Mouse (Mus musculus) MEL (cell line): ENCODE data around the gene Cmss1. TPM values are rescaled to one million over a fixed set of nuclear protein-coding genes. Genes with fewer than 3 reads are reported as not detected.

Experiments
- DNase-seq: peaks from one replicate; pipeline ENCODE4 v3.0.0; 2011; ENCODE audit warnings: low read depth, low spot score
- H3K27ac ChIP-seq: 2 replicates; pipeline ENCODE4 v1.5.1; 2012; ENCODE audit warnings: low read depth, mild to moderate bottlenecking, control low read depth, low read length, moderate library complexity; ENCODE audit not compliant: control insufficient read depth
- H3K27me3 ChIP-seq, 2 experiments: fragments of 150-350 bp in 1 of 2; sonication (generic) in 1 of 2; 2 replicates each; pipeline ENCODE4 v1.6.1; 2012; ENCODE audit warnings: low read length in 2 of 2, mild to moderate bottlenecking in 2 of 2, improper control_type of control experiment in 1 of 2, moderate library complexity in 1 of 2; ENCODE audit not compliant: insufficient read depth in 2 of 2, control insufficient read depth in 1 of 2
- H3K36me3 ChIP-seq, 2 experiments: 2 replicates each; pipeline ENCODE4 v1.6.1; 2012 to 2014; ENCODE audit warnings: low read length in 2 of 2, improper control_type of control experiment in 1 of 2, inconsistent platforms in 1 of 2, mild to moderate bottlenecking in 1 of 2; ENCODE audit not compliant: insufficient read depth in 2 of 2, control insufficient read depth in 1 of 2
- H3K4me1 ChIP-seq, 2 experiments: fragments of 150-350 bp in 1 of 2; sonication (generic) in 1 of 2; 2 replicates each; pipeline ENCODE4 v1.6.1; 2012; ENCODE audit warnings: low read length in 2 of 2, improper control_type of control experiment in 1 of 2, mild to moderate bottlenecking in 1 of 2; ENCODE audit not compliant: insufficient read depth in 2 of 2, control insufficient read depth in 1 of 2
- H3K4me3 ChIP-seq, 2 experiments: fragments of 150-350 bp in 1 of 2; sonication (generic) in 1 of 2; 2 replicates each; pipeline ENCODE4 v1.5.1; 2012; ENCODE audit warnings: low read depth in 2 of 2, low read length in 2 of 2, mild to moderate bottlenecking in 2 of 2, moderate library complexity in 2 of 2, control low read depth in 1 of 2, improper control_type of control experiment in 1 of 2; ENCODE audit not compliant: control insufficient read depth in 1 of 2, insufficient read depth in 1 of 2
- H3K79me2 ChIP-seq: 2 replicates; pipeline ENCODE4 v1.6.1; 2012; ENCODE audit warnings: mild to moderate bottlenecking, low read length, moderate library complexity; ENCODE audit not compliant: control insufficient read depth, poor library complexity, insufficient read depth
- H3K9ac ChIP-seq: 2 replicates; pipeline ENCODE4 v1.6.1; 2012; ENCODE audit warnings: low read depth, mild to moderate bottlenecking, control low read depth, low read length, moderate library complexity; ENCODE audit not compliant: control insufficient read depth, poor library complexity, severe bottlenecking
- H3K9me3 ChIP-seq: fragments of 150-350 bp; sonication (generic); replicated peaks from 2 replicates; pipeline ENCODE4 v1.6.1; 2012; ENCODE audit warnings: mild to moderate bottlenecking, low read length, improper control_type of control experiment, moderate library complexity; ENCODE audit not compliant: insufficient read depth
- BHLHE40 ChIP-seq: IDR thresholded peaks from 2 replicates; pipeline ENCODE4 v1.6.1; 2012; ENCODE audit warnings: low read depth, mild to moderate bottlenecking, inconsistent platforms, low read length, improper control_type of control experiment, borderline replicate concordance
- CHD1 ChIP-seq: IDR thresholded peaks from 2 replicates; pipeline ENCODE4 v1.6.1; 2012; ENCODE audit warnings: low read depth, mild to moderate bottlenecking, inconsistent platforms, low read length, improper control_type of control experiment
- CHD2 ChIP-seq: IDR thresholded peaks from 2 replicates; pipeline ENCODE4 v1.6.1; 2011; ENCODE audit warnings: low read length, improper control_type of control experiment
- CTCF ChIP-seq, 3 experiments: IDR thresholded peaks in 2 of 3; conservative IDR thresholded peaks in 1 of 3; 2 replicates each; pipeline ENCODE4 v1.5.1; 2011 to 2012; ENCODE audit warnings: low read length in 3 of 3, low read depth in 2 of 3, mild to moderate bottlenecking in 2 of 3, improper control_type of control experiment in 1 of 3, inconsistent platforms in 1 of 3, mixed read lengths in 1 of 3, moderate library complexity in 1 of 3; ENCODE audit not compliant: control insufficient read depth in 1 of 3, insufficient read depth in 1 of 3, poor library complexity in 1 of 3, severe bottlenecking in 1 of 3
- ETS1 ChIP-seq: IDR thresholded peaks from 2 replicates; pipeline ENCODE4 v1.6.1; 2012; ENCODE audit warnings: low read depth, mild to moderate bottlenecking, inconsistent platforms, low read length, improper control_type of control experiment, moderate library complexity
- GABPA ChIP-seq: IDR thresholded peaks from 2 replicates; pipeline ENCODE4 v1.6.1; 2012; ENCODE audit warnings: low read depth, mild to moderate bottlenecking, inconsistent platforms, low read length, improper control_type of control experiment, moderate library complexity
- GATA1 ChIP-seq: IDR thresholded peaks from 2 replicates; pipeline ENCODE4 v1.6.1; 2011; ENCODE audit warnings: low read depth, low read length, improper control_type of control experiment
- HCFC1 ChIP-seq: IDR thresholded peaks from 2 replicates; pipeline ENCODE4 v1.6.1; 2012; ENCODE audit warnings: low read depth, mild to moderate bottlenecking, inconsistent platforms, low read length, improper control_type of control experiment, moderate library complexity
- KAT2A ChIP-seq: conservative IDR thresholded peaks from 2 replicates; pipeline ENCODE4 v1.6.1; 2012; ENCODE audit warnings: low read depth, low read length, improper control_type of control experiment, inconsistent platforms
- MAFK ChIP-seq: IDR thresholded peaks from 2 replicates; pipeline ENCODE4 v1.6.1; 2011; ENCODE audit warnings: low read depth, mild to moderate bottlenecking, low read length, improper control_type of control experiment, borderline replicate concordance
- MAX ChIP-seq: IDR thresholded peaks from 2 replicates; pipeline ENCODE4 v1.6.1; 2011; ENCODE audit warnings: low read length, improper control_type of control experiment
- MEF2A ChIP-seq: IDR thresholded peaks from 2 replicates; pipeline ENCODE4 v1.6.1; 2014; ENCODE audit warnings: low read depth, mild to moderate bottlenecking, inconsistent platforms, low read length, improper control_type of control experiment; ENCODE audit not compliant: poor library complexity, insufficient replicate concordance, severe bottlenecking; ENCODE audit errors: extremely low read depth
- MXI1 ChIP-seq: IDR thresholded peaks from 2 replicates; pipeline ENCODE4 v1.6.1; 2011; ENCODE audit warnings: mild to moderate bottlenecking, low read depth, low read length, improper control_type of control experiment
- MYB ChIP-seq: IDR thresholded peaks from 2 replicates; pipeline ENCODE4 v1.6.1; 2011; ENCODE audit warnings: mild to moderate bottlenecking, low read depth, low read length, improper control_type of control experiment
- MYC ChIP-seq: IDR thresholded peaks from 2 replicates; pipeline ENCODE4 v1.6.1; 2011; ENCODE audit warnings: low read depth, mild to moderate bottlenecking, low read length, improper control_type of control experiment, moderate library complexity
- NELFE ChIP-seq: IDR thresholded peaks from 2 replicates; pipeline ENCODE4 v1.6.1; 2011; ENCODE audit warnings: low read depth, low read length, improper control_type of control experiment
- NRF1 ChIP-seq: IDR thresholded peaks from 2 replicates; pipeline ENCODE4 v1.6.1; 2014; ENCODE audit warnings: low read depth, mild to moderate bottlenecking, inconsistent platforms, low read length, improper control_type of control experiment, moderate library complexity; ENCODE audit not compliant: poor library complexity, insufficient read depth, severe bottlenecking
- POLR2A ChIP-seq, 2 experiments: IDR thresholded peaks; 2 replicates each; pipeline ENCODE4 v1.6.1; 2011 to 2012; ENCODE audit warnings: low read length in 2 of 2, mild to moderate bottlenecking in 2 of 2, control low read depth in 1 of 2, improper control_type of control experiment in 1 of 2, low read depth in 1 of 2, moderate library complexity in 1 of 2; ENCODE audit not compliant: control insufficient read depth in 1 of 2, insufficient read depth in 1 of 2, poor library complexity in 1 of 2
- POLR2AphosphoS2 ChIP-seq: IDR thresholded peaks from 2 replicates; pipeline ENCODE4 v1.6.1; 2011; ENCODE audit warnings: low read length, improper control_type of control experiment
- POLR2AphosphoS5 ChIP-seq: IDR thresholded peaks from 2 replicates; pipeline ENCODE4 v1.6.1; 2012; ENCODE audit warnings: low read depth, borderline replicate concordance, mild to moderate bottlenecking, inconsistent platforms, low read length, moderate library complexity, mixed read lengths
- RAD21 ChIP-seq: IDR thresholded peaks from 2 replicates; pipeline ENCODE4 v1.6.1; 2011; ENCODE audit warnings: mild to moderate bottlenecking, low read depth, low read length, improper control_type of control experiment
- SMC3 ChIP-seq: IDR thresholded peaks from 2 replicates; pipeline ENCODE4 v1.6.1; 2011; ENCODE audit warnings: low read depth, low read length, improper control_type of control experiment
- TAL1 ChIP-seq: IDR thresholded peaks from 2 replicates; pipeline ENCODE4 v1.6.1; 2012; ENCODE audit warnings: mild to moderate bottlenecking, inconsistent platforms, low read length, moderate library complexity, mixed read lengths
- TCF12 ChIP-seq: IDR thresholded peaks from 2 replicates; pipeline ENCODE4 v1.6.1; 2014; ENCODE audit warnings: low read depth, mild to moderate bottlenecking, inconsistent platforms, low read length, improper control_type of control experiment, moderate library complexity
- USF1 ChIP-seq: IDR thresholded peaks from 2 replicates; pipeline ENCODE4 v1.6.1; 2014; ENCODE audit warnings: low read depth, mild to moderate bottlenecking, inconsistent platforms, low read length, improper control_type of control experiment, moderate library complexity
- USF2 ChIP-seq, 2 experiments: IDR thresholded peaks; 2 replicates each; pipeline ENCODE4 v1.6.1; 2011 to 2012; ENCODE audit warnings: improper control_type of control experiment in 2 of 2, low read length in 2 of 2, borderline replicate concordance in 1 of 2, inconsistent platforms in 1 of 2, low read depth in 1 of 2, mild to moderate bottlenecking in 1 of 2; ENCODE audit not compliant: insufficient read depth in 1 of 2
- ZC3H11A ChIP-seq: IDR thresholded peaks from 2 replicates; pipeline ENCODE4 v1.6.1; 2012; ENCODE audit warnings: low read depth, mild to moderate bottlenecking, inconsistent platforms, low read length, improper control_type of control experiment
- ZKSCAN1 ChIP-seq: IDR thresholded peaks from 2 replicates; pipeline ENCODE4 v1.6.1; 2012; ENCODE audit warnings: low read depth, mild to moderate bottlenecking, inconsistent platforms, low read length, improper control_type of control experiment, moderate library complexity
- ZMIZ1 ChIP-seq: IDR thresholded peaks from 2 replicates; pipeline ENCODE4 v1.6.1; 2012; ENCODE audit warnings: low read depth, mild to moderate bottlenecking, inconsistent platforms, low read length, improper control_type of control experiment, moderate library complexity
- polyA plus RNA-seq, 2 experiments: library from polyadenylated mRNA; stranded (reverse) in 1 of 2; unstranded in 1 of 2; fragments of >175 nt in 1 of 2; fragments of >200 nt in 1 of 2; gene quantifications; 2 replicates each; pipeline versions ENCODE4 v1.2.1 to v1.2.4; 2012; ENCODE audit warnings: low replicate concordance in 2 of 2, low read depth in 1 of 2; ENCODE audit not compliant: insufficient read length in 2 of 2, insufficient read depth in 1 of 2, missing spikeins in 1 of 2
- total RNA-seq: library from RNA; depleted of rRNA; stranded (reverse); fragments of 300-350 nt; gene quantifications from 2 replicates; pipeline ENCODE4 v1.2.3, GENCODE M21; 2012

Gene Cmss1
- total and polyA plus RNA-seq, 3 experiments = 80.9 to 94.7 TPM; not detected in 1

GRCm38 (mm10) chr16:57473415-57474085 is 133.1 kb downstream of the Cmss1 start:
- H3K27me3 ChIP-seq = no peaks in the 10 kb centered on the region
- no peaks in the 10 kb centered on the region for H3K9me3 ChIP-seq
- peaks cover 0 to 37% of the 10 kb centered on the region in 2 experiments; a peak in 2 of 4 replicates for H3K36me3 ChIP-seq
- peaks cover 3% of the 10 kb centered on the region; the same call in 1 of the 2 replicates for H3K79me2 ChIP-seq
- H3K9ac ChIP-seq = no peak overlapping the region
- no peak overlapping the region for H3K27ac ChIP-seq
- H3K4me1 ChIP-seq = peaks cover 33 to 45% of the 10 kb centered on the region in 2 experiments
- no peak for TF ChIP-seq NELFE
- no peak for TF ChIP-seq MAX
- TF ChIP-seq, all 39 proteins: peak for 0
- no peak overlapping the region for H3K4me3 ChIP-seq
- DNase-seq = no peak

DNA sequence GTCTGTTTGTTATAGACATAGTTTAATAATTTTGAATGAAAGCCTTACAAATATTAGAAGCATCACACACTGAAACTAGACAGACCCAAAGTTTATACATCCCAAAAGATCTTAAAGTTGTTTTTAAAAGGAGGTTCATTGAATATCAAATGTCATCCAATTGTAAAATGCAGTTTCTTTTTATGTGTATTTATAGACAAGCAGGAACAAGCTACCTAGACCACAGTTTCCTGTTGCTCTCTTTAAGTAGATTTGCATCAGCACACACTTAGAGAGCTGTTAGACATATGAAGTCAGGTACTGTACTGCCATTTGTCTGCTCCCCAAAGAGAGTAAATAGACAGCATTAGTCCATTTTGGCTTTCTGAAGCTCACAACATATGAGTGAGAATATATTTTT is 135.6 kb downstream of the Cmss1 start:
- no peaks in the 10 kb centered on the region for H3K9me3 ChIP-seq
- H3K27ac ChIP-seq = peak overlapping the region; percentile 90
- peak overlapping the region; percentile 30; the same call in 1 of the 2 replicates for H3K9ac ChIP-seq
- no peaks in the 10 kb centered on the region for H3K27me3 ChIP-seq
- peaks cover 3% of the 10 kb centered on the region; the same call in 1 of the 2 replicates for H3K79me2 ChIP-seq
- H3K36me3 ChIP-seq = peaks cover 0 to 37% of the 10 kb centered on the region in 2 experiments; a peak in 2 of 4 replicates
- DNase-seq = peak; percentile 82
- peak overlapping the region in 1 of 2 experiments; percentile 53; a peak in 2 of 4 replicates for H3K4me3 ChIP-seq
- peaks cover 35 to 45% of the 10 kb centered on the region in 2 experiments for H3K4me1 ChIP-seq
- TF ChIP-seq USF1 (no peak), MAFK (no peak), MEF2A (peak; percentile 86; the same call in 1 of the 2 replicates), GABPA (no peak), NELFE (no peak), ETS1 (peak; percentile 78), POLR2AphosphoS2 (no peak; the same call in 1 of the 2 replicates), HCFC1 (no peak), POLR2A (IDR thresholded peaks at IDR 0.05; ENCODE audit: control insufficient read depth in 1 of 2, insufficient read depth in 1 of 2, low read depth in 1 of 2, low read length in 2 of 2, poor library complexity in 1 of 2) (no peak), TCF12 (peak; percentile 36; the same call in 1 of the 2 replicates), ZMIZ1 (peak; percentile 57; the same call in 1 of the 2 replicates), MYB (no peak), MYC (no peak), CTCF (IDR thresholded peaks at IDR 0.05 in 2 of 3, conservative IDR thresholded peaks at IDR 0.05 in 1 of 3; ENCODE audit: control insufficient read depth in 1 of 3, insufficient read depth in 1 of 3, low read depth in 2 of 3, low read length in 3 of 3, poor library complexity in 1 of 3, severe bottlenecking in 1 of 3) (no peak), MAX (0 out of 2 replicates have a peak, but pooled peaks have one; percentile 46), RAD21 (no peak), BHLHE40 (peak; percentile 38; the same call in 1 of the 2 replicates), NRF1 (no peak), KAT2A (no peak), MXI1 (peak; percentile 33; the same call in 1 of the 2 replicates), CHD1 (no peak), GATA1 (0 out of 2 replicates have a peak, but pooled peaks have one; percentile 28), CHD2 (no peak; the same call in 1 of the 2 replicates), ZC3H11A (no peak), SMC3 (no peak), TAL1 (no peak), POLR2AphosphoS5 (no peak), USF2 (IDR thresholded peaks at IDR 0.05; ENCODE audit: borderline replicate concordance in 1 of 2, insufficient read depth in 1 of 2, low read depth in 1 of 2, low read length in 2 of 2) (no peak), ZKSCAN1 (no peak)
